Mouse (Mus musculus): ENCODE measurements around the gene Gm20458.

GRCm38 (mm10) chr2:164426952-164427351, 33.8 kb upstream of the Gm20458 start:
- TF ChIP-seq POLR2A (IDR thresholded peaks at IDR 0.05; ENCODE audit: borderline replicate concordance, control insufficient read depth, low read depth, low read length) (no peak), CTCF (IDR thresholded peaks at IDR 0.05; ENCODE audit: control insufficient read depth, insufficient read depth, low read length) (no peak)
